Mouse (Mus musculus): ENCODE data around the gene Dennd5a.
"Not testable (repeated sequence)": the region's sequence is repeated elsewhere in the genome, so short reads cannot be mapped to it uniquely, and the experiment has no call there.

DNA sequence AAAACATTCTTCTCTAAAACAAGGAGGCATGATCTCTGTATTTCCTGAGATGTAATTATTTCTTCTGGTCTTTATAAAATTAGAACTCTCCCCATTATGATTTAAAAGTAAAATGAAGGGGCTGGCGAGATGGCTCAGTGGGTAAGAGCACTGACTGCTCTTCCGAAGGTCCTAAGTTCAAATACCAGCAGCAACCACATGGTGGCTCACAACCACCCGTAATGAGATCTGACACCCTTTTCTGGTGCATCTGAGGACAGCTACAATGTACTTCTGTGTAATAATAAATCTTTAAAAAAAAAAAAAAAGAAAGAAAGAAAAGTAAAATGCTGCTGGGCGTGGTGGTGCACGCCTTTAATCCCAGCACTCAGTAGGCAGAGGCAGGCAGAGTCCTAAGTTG lies 16.9 kb upstream of the Dennd5a start:
- TF ChIP-seq CTCF, POLR2A (IDR thresholded peaks at IDR 0.05; ENCODE audit: extremely low read depth, insufficient read depth, low read length): not testable (repeated sequence)
